Mouse (Mus musculus): ENCODE results near the gene Cep170b. TPM values are rescaled to one million over a fixed set of nuclear protein-coding genes. Genes with fewer than 3 reads are reported as not detected.

Cep170b gene
- polyA plus RNA-seq, 1 experiment from 2014 or later, result 4.3 TPM

DNA sequence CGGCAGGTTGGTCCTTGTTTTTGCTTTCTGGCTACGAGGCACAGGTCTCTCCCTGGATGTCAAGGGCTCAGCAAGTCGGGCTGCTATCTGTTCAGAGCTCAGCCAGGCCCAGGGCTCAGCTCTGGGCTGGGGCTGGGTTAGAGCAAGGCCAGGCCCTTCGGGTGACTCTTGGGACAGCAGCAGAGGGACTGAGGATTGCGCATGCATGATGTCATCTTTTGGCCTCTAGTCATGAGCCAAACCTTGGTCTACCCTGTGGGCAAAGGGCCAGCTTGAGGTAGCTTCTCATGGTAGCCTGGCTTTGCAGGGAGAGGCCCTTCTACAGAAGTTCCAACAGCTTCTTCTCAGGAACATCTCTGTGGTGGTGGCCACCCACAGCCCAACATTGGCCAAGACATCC lies 43.9 kb downstream of the Cep170b start:
- H3K27me3 ChIP-seq (ENCODE audit: control insufficient read depth, insufficient read depth, low read length), result no peaks in the 10 kb centered on the region
- no peak overlapping the region for H3K4me2 ChIP-seq (ENCODE audit: low read depth, low read length)
- 72% methylated on average over 5 of the region's 5 CpGs for WGBS
- H3K4me3 ChIP-seq (ENCODE audit: low read length), result no peak overlapping the region
- no peaks in the 10 kb centered on the region for H3K4me1 ChIP-seq (ENCODE audit: control insufficient read depth, insufficient read depth, low read length)
- no peaks in the 10 kb centered on the region for H3K9me3 ChIP-seq (replicated peaks; ENCODE audit: control insufficient read depth, low read length)
- no peak overlapping the region for H3K27ac ChIP-seq (ENCODE audit: low read length)
- no peak for ATAC-seq (replicated peaks; ENCODE audit: extremely low read depth, insufficient read depth, low FRiP score)
- no peak overlapping the region for H3K9ac ChIP-seq (ENCODE audit: low read length)
- H3K36me3 ChIP-seq (ENCODE audit: control insufficient read depth, insufficient read depth), result no peaks in the 10 kb centered on the region

DNA sequence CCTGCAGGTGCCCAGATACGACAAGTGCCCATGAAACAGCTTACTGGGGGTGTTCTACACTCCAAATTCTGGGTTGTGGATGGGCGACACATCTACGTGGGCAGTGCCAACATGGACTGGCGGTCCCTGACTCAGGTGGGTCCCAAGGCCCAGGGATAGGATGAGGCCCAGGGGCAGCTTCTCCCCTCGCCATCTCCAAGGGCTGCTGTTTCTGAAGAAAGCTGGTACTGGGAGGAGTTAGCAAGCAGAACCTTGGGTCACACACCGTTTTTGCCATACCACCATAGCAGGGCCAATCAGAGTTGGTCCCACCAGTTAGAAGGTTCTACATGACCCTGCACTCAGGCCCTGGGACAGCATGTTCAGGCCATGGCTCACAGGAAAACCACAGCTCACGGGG lies 44.7 kb downstream of the Cep170b start:
- ATAC-seq (replicated peaks; ENCODE audit: extremely low read depth, insufficient read depth, low FRiP score), result no peak
- Histone ChIP-seq H3K27me3 (ENCODE audit: control insufficient read depth, insufficient read depth, low read length) (no peaks in the 10 kb centered on the region), H3K4me3 (ENCODE audit: low read length) (no peak overlapping the region), H3K36me3 (ENCODE audit: control insufficient read depth, insufficient read depth) (no peaks in the 10 kb centered on the region), H3K4me1 (ENCODE audit: control insufficient read depth, insufficient read depth, low read length) (no peaks in the 10 kb centered on the region), H3K9ac (ENCODE audit: low read length) (no peak overlapping the region), H3K9me3 (replicated peaks; ENCODE audit: control insufficient read depth, low read length) (no peaks in the 10 kb centered on the region), H3K27ac (ENCODE audit: low read length) (no peak overlapping the region), H3K4me2 (ENCODE audit: low read depth, low read length) (no peak overlapping the region)
- 87% methylated on average over 7 of the region's 7 CpGs for WGBS

DNA sequence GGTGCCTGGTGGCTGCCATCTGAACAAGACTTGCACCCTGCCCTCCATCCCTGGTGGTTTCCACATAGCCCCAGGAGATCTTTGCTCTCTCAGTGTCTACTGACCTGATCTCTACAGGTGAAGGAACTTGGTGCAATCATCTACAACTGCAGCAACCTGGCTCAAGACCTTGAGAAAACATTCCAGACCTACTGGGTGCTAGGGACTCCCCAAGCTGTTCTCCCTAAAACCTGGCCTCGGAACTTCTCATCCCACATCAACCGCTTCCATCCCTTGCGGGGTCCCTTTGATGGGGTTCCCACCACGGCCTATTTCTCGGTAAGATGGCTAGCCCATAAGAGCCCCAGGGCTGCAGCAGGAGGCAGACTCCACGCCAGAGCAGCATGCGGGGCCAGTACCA lies 46.3 kb downstream of the Cep170b start:
- no peak overlapping the region for H3K4me3 ChIP-seq (ENCODE audit: low read length)
- H3K27me3 ChIP-seq (ENCODE audit: control insufficient read depth, insufficient read depth, low read length), result no peaks in the 10 kb centered on the region
- no peaks in the 10 kb centered on the region for H3K9me3 ChIP-seq (replicated peaks; ENCODE audit: control insufficient read depth, low read length)
- 92% methylated on average over 7 of the region's 7 CpGs for WGBS
- no peak overlapping the region for H3K27ac ChIP-seq (ENCODE audit: low read length)
- H3K36me3 ChIP-seq (ENCODE audit: control insufficient read depth, insufficient read depth), result no peaks in the 10 kb centered on the region
- ATAC-seq (replicated peaks; ENCODE audit: extremely low read depth, insufficient read depth, low FRiP score), result no peak
- no peak overlapping the region for H3K4me2 ChIP-seq (ENCODE audit: low read depth, low read length)
- no peak overlapping the region for H3K9ac ChIP-seq (ENCODE audit: low read length)
- H3K4me1 ChIP-seq (ENCODE audit: control insufficient read depth, insufficient read depth, low read length), result no peaks in the 10 kb centered on the region

DNA sequence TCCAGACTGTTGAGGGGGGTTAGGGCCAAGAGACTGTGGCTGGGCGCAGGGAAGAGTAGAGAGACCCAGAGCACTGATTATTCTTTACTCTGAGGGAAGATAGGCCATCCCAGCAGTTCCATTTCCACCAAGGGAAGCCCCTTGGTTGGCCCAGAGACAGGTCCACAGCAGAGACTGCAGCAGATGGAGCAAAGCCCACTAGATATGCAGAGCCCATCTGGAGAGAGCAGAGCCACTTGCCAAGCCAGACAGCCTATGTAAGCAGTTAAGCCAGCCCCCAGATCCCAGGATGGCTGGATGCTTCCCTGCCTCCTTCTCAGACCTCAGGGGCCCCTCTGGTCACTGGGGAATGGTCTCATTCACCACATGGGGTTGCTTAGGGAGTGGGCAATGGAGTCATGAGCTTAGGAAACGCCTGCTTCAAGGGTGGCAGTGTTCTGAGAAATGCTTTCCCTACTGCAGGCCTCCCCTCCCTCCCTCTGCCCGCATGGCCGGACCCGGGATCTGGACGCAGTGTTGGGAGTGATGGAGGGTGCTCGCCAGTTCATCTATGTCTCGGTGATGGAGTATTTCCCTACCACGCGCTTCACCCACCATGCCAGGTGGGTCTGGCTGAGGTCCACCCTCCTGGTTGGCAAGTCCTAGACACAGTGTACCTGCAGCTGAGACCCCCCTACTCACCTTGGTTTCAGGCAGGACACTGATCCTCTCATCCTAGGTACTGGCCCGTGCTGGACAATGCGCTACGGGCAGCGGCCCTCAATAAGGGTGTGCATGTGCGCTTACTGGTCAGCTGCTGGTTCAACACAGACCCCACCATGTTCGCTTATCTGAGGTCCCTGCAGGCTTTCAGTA lies 47.0 kb downstream of the Cep170b start:
- 88% methylated on average over 16 of the region's 16 CpGs for WGBS

DNA sequence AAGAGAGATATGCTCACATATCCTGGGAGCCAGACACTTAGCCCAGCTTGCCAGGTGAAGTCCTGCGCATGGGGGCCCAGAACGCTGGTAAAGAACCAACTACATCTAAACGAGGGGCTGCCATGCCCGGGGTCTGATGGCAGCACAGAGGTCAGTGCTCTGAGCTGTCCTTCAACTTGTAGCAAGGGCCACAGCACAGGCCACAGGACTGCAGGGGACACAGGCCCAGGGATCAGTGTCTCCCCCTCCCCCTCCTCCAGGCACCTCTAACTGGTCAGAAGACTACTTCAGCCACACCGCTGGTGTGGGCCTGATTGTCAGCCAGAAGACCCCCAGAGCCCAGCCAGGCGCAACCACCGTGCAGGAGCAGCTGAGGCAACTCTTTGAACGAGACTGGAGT lies 47.9 kb downstream of the Cep170b start:
- Histone ChIP-seq H3K9me3 (replicated peaks; ENCODE audit: control insufficient read depth, low read length) (no peaks in the 10 kb centered on the region), H3K9ac (ENCODE audit: low read length) (no peak overlapping the region), H3K4me1 (ENCODE audit: control insufficient read depth, insufficient read depth, low read length) (no peaks in the 10 kb centered on the region), H3K4me2 (ENCODE audit: low read depth, low read length) (no peak overlapping the region), H3K4me3 (ENCODE audit: low read length) (no peak overlapping the region), H3K27me3 (ENCODE audit: control insufficient read depth, insufficient read depth, low read length) (no peaks in the 10 kb centered on the region), H3K27ac (ENCODE audit: low read length) (no peak overlapping the region), H3K36me3 (ENCODE audit: control insufficient read depth, insufficient read depth) (no peaks in the 10 kb centered on the region)
- WGBS, result 82% methylated on average over 8 of the region's 8 CpGs
- no peak for ATAC-seq (replicated peaks; ENCODE audit: extremely low read depth, insufficient read depth, low FRiP score)

More for the DNA sequence above, 47.0 kb downstream of the Cep170b start:
- Histone ChIP-seq H3K27ac (ENCODE audit: low read length) (no peak overlapping the region), H3K36me3 (ENCODE audit: control insufficient read depth, insufficient read depth) (no peaks in the 10 kb centered on the region), H3K9me3 (replicated peaks; ENCODE audit: control insufficient read depth, low read length) (no peaks in the 10 kb centered on the region), H3K4me2 (ENCODE audit: low read depth, low read length) (no peak overlapping the region), H3K4me1 (ENCODE audit: control insufficient read depth, insufficient read depth, low read length) (no peaks in the 10 kb centered on the region), H3K9ac (ENCODE audit: low read length) (no peak overlapping the region), H3K27me3 (ENCODE audit: control insufficient read depth, insufficient read depth, low read length) (no peaks in the 10 kb centered on the region), H3K4me3 (ENCODE audit: low read length) (no peak overlapping the region)
- ATAC-seq (replicated peaks; ENCODE audit: extremely low read depth, insufficient read depth, low FRiP score), result no peak

DNA sequence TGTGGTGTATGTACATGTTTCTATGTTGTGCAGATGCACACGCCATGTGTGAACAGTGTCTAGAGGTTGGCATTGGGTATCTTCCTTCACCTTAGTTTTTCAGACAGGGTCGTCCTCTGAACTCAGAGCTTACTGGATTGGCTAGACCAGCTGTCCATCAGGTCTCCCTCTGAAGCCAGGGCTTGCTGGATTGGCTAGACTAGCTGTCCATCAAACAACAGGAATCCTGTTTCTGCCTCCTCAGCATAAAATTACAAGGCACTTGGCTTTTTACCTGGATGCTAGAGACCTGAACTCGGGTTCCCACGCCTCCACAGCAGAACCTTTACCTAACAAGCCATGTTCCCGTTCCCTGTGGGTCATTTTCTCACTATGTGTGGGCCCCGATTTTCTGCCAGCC lies 48.8 kb downstream of the Cep170b start:
- Histone ChIP-seq H3K4me2 (ENCODE audit: low read depth, low read length) (no peak overlapping the region), H3K9ac (ENCODE audit: low read length) (no peak overlapping the region), H3K27ac (ENCODE audit: low read length) (no peak overlapping the region), H3K36me3 (ENCODE audit: control insufficient read depth, insufficient read depth) (no peaks in the 10 kb centered on the region), H3K4me3 (ENCODE audit: low read length) (no peak overlapping the region), H3K9me3 (replicated peaks; ENCODE audit: control insufficient read depth, low read length) (no peaks in the 10 kb centered on the region), H3K4me1 (ENCODE audit: control insufficient read depth, insufficient read depth, low read length) (no peaks in the 10 kb centered on the region; the same call in 1 of the 2 replicates), H3K27me3 (ENCODE audit: control insufficient read depth, insufficient read depth, low read length) (no peaks in the 10 kb centered on the region)
- no peak for ATAC-seq (replicated peaks; ENCODE audit: extremely low read depth, insufficient read depth, low FRiP score)
- WGBS, result 72% methylated on average over 6 of the region's 6 CpGs

DNA sequence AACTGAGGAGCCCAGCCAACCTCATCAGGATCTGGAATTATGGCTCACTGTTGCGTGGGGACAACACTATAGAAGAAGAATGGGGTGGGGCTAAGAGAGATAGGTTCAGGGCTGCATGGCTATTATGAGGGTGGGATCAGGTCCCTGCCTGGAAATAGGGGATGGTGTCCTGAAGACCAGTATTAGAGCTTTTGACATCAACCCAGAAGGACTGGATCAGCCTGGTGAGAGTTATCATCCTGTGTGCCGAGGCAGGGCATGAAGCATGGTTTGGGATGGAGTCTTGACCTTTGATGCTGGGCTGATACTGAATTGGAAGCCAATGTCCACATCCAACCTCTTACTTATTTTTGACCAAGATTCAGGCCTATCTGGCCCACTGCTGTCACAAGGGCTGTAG lies 49.5 kb downstream of the Cep170b start:
- Histone ChIP-seq H3K27me3 (ENCODE audit: control insufficient read depth, insufficient read depth, low read length) (no peaks in the 10 kb centered on the region), H3K9ac (ENCODE audit: low read length) (no peak overlapping the region), H3K4me2 (ENCODE audit: low read depth, low read length) (no peak overlapping the region), H3K27ac (ENCODE audit: low read length) (no peak overlapping the region), H3K4me3 (ENCODE audit: low read length) (no peak overlapping the region), H3K4me1 (ENCODE audit: control insufficient read depth, insufficient read depth, low read length) (no peaks in the 10 kb centered on the region; the same call in 1 of the 2 replicates), H3K9me3 (replicated peaks; ENCODE audit: control insufficient read depth, low read length) (no peaks in the 10 kb centered on the region), H3K36me3 (ENCODE audit: control insufficient read depth, insufficient read depth) (no peaks in the 10 kb centered on the region)
- ATAC-seq (replicated peaks; ENCODE audit: extremely low read depth, insufficient read depth, low FRiP score), result no peak
- WGBS, result 73% methylated on average over 2 of the region's 2 CpGs

DNA sequence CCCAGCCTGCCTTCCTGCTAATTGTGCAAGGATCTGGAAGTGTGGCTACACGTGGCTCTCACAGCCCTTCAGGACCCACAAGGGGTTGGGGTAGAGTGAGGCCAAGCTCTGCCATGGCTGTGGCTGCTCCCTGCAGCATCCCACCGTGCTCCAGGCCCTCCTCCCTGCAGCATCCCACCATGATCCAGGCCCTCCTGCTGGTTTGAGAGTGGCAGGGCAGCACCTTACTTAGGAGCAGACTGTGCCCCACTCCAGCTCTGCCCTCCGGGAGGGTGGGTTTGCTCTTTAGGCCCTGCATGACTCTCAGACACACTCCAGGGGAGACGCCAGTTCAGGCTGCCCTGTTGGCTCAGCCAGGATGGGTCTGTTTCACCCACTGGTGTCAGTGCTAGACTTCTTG lies 50.1 kb downstream of the Cep170b start:
- Histone ChIP-seq H3K4me1 (ENCODE audit: control insufficient read depth, insufficient read depth, low read length) (no peaks in the 10 kb centered on the region; the same call in 1 of the 2 replicates), H3K4me2 (ENCODE audit: low read depth, low read length) (no peak overlapping the region), H3K36me3 (ENCODE audit: control insufficient read depth, insufficient read depth) (no peaks in the 10 kb centered on the region), H3K9ac (ENCODE audit: low read length) (no peak overlapping the region), H3K27ac (ENCODE audit: low read length) (no peak overlapping the region), H3K4me3 (ENCODE audit: low read length) (no peak overlapping the region), H3K27me3 (ENCODE audit: control insufficient read depth, insufficient read depth, low read length) (no peaks in the 10 kb centered on the region), H3K9me3 (replicated peaks; ENCODE audit: control insufficient read depth, low read length) (peaks cover 3% of the 10 kb centered on the region; the same call in 1 of the 2 replicates)
- ATAC-seq (replicated peaks; ENCODE audit: extremely low read depth, insufficient read depth, low FRiP score), result no peak
- 77% methylated on average over 4 of the region's 4 CpGs for WGBS

DNA sequence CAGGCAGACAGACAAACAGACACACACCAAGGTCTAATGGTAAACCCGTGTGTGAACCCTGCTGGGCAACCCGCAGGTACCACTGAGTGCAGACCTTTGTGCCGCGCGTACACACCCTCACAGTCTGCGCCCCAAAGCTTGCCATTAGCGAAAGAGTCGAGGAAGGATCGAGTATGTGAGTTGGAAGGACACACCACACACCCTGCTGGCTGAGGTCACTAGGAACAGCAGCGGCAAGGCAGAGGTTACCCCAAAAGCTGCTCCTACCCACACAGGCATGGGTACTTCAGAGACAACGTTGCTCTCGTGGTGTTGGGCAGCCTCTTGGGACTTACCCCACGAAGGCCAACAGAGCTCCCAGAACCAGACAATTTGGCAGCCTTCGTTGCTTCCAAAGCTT lies 52.1 kb downstream of the Cep170b start:
- WGBS, result 89% methylated on average over 14 of the region's 14 CpGs
- Histone ChIP-seq H3K9ac (ENCODE audit: low read length) (no peak overlapping the region), H3K4me3 (ENCODE audit: low read length) (no peak overlapping the region), H3K36me3 (ENCODE audit: control insufficient read depth, insufficient read depth) (no peaks in the 10 kb centered on the region), H3K4me1 (ENCODE audit: control insufficient read depth, insufficient read depth, low read length) (no peaks in the 10 kb centered on the region; the same call in 1 of the 2 replicates), H3K27me3 (ENCODE audit: control insufficient read depth, insufficient read depth, low read length) (no peaks in the 10 kb centered on the region), H3K4me2 (ENCODE audit: low read depth, low read length) (no peak overlapping the region), H3K9me3 (replicated peaks; ENCODE audit: control insufficient read depth, low read length) (peaks cover 6% of the 10 kb centered on the region; the same call in 1 of the 2 replicates), H3K27ac (ENCODE audit: low read length) (no peak overlapping the region)
- ATAC-seq (replicated peaks; ENCODE audit: extremely low read depth, insufficient read depth, low FRiP score), result no peak

All from heart, embryonic 16.5 days (tissue).